Mouse (Mus musculus) megakaryocyte, embryonic 14.5 days (primary cell): ENCODE measurements around the gene Tmem161b.

Experiments
- FLI1 ChIP-seq: IDR thresholded peaks from 2 replicates; pipeline ENCODE4 v1.6.1; 2012; ENCODE audit warnings: low read length, inconsistent platforms, mixed read lengths
- GATA1 ChIP-seq: IDR thresholded peaks from 3 replicates; pipeline ENCODE4 v1.6.1; 2012; ENCODE audit warnings: mixed read lengths, low read length, inconsistent platforms, borderline replicate concordance

GRCm38 (mm10) chr13:84345114-84345513, 123.0 kb downstream of the Tmem161b start:
- TF ChIP-seq GATA1 = no peak
- TF ChIP-seq FLI1 = no peak
